23 mouse cellular contexts compared by ENCODE assay signal in genomic region chr1:155729113-155729795, GRCm38 (mm10). TPM values are rescaled to one million over a fixed set of nuclear protein-coding genes. Genes with fewer than 3 reads are reported as not detected.
DNase-seq lines count a peak whose midpoint lies in the region; ATAC-seq and TF ChIP-seq lines count a peak whose summit lies in the region.
"Had no signal": no experiment of that assay in that cellular context is flagged by ENCODE, and none has a peak within 500 bp of the region (broad histone marks: within the 10 kb centered on the region; RNA-seq: fewer than 3 reads in every experiment).

No protein-coding gene starts in this region.

- TF ChIP-seq CTCF in cerebellum, adult 2 months (IDR thresholded peaks at IDR 0.05; ENCODE audit: borderline replicate concordance, insufficient read depth, low read depth, low read length), result no peak

- no peaks in the 10 kb centered on the region for H3K4me1 ChIP-seq in heart, embryonic 10.5 days
- H3K4me1 ChIP-seq in hindbrain, embryonic 11.5 days (replicated peaks; ENCODE audit: control insufficient read depth, insufficient read depth, low read length), result no peaks in the 10 kb centered on the region; the same call in 1 of the 2 replicates
- peaks cover 8% of the 10 kb centered on the region for H3K4me1 ChIP-seq in midbrain, embryonic 11.5 days (ENCODE audit: control insufficient read depth, insufficient read depth, low read length)
- peaks cover 10% of the 10 kb centered on the region for H3K4me1 ChIP-seq in neural tube, embryonic 13.5 days (replicated peaks)
- H3K4me1 ChIP-seq in cerebellum, adult 2 months (ENCODE audit: control insufficient read depth, insufficient read depth, low read length), result no peaks in the 10 kb centered on the region
- H3K4me1 ChIP-seq: embryonic facial prominence, embryonic 13.5 days; kidney, embryonic 15.5 days; limb, embryonic 10.5 days had no signal

- no peak for DNase-seq in heart, embryonic 10.5 days (ENCODE audit: low spot score)
- no peak for DNase-seq in heart, postnatal 14 days
- no peak for DNase-seq in hindbrain, embryonic 11.5 days (ENCODE audit: low spot score)
- DNase-seq in midbrain, embryonic 11.5 days (ENCODE audit: low spot score, missing footprints), result peak; percentile 90
- DNase-seq in spleen, postnatal 4 days (ENCODE audit: low spot score in 2 of 2), result no peak
- DNase-seq in cerebellum, adult 2 months, result no peak
- no peak for DNase-seq in gastrocnemius, adult 18-20 months (ENCODE audit: low spot score)
- DNase-seq: adrenal gland, adult 8-10 months; cerebellum, adult 18-20 months; gastrocnemius, postnatal 14 days; heart, adult 2 months; layer of hippocampus, postnatal 36 days; lung, embryonic 14.5 days; lung, postnatal 4 days had no signal

- peak overlapping the region; percentile 9; the same call in 1 of the 2 replicates for H3K4me2 ChIP-seq in hindbrain, embryonic 11.5 days (replicated peaks; ENCODE audit: low read depth, low read length)
- H3K4me2 ChIP-seq in midbrain, embryonic 11.5 days, result peak overlapping the region; percentile 34
- peak overlapping the region; percentile 41 for H3K4me2 ChIP-seq in neural tube, embryonic 13.5 days
- H3K4me2 ChIP-seq: embryonic facial prominence, embryonic 13.5 days; kidney, embryonic 15.5 days; liver, embryonic 11.5 days; lung, embryonic 14.5 days had no signal

- peaks cover 95% of the 10 kb centered on the region for H3K27me3 ChIP-seq in heart, embryonic 10.5 days (ENCODE audit: insufficient read depth, poor library complexity, severe bottlenecking)
- peaks cover 72% of the 10 kb centered on the region for H3K27me3 ChIP-seq in hindbrain, embryonic 11.5 days (ENCODE audit: control insufficient read depth, insufficient read depth, low read length)
- peaks cover 83% of the 10 kb centered on the region for H3K27me3 ChIP-seq in midbrain, embryonic 11.5 days (ENCODE audit: control insufficient read depth, insufficient read depth, low read length)
- H3K27me3 ChIP-seq in neural tube, embryonic 13.5 days, result peaks cover 98% of the 10 kb centered on the region
- H3K27me3 ChIP-seq in cerebellum, adult 2 months (ENCODE audit: control insufficient read depth, insufficient read depth, low read length), result peaks cover 1% of the 10 kb centered on the region; the same call in 1 of the 2 replicates

- 6% methylated on average over 23 of the region's 23 CpGs for WGBS in heart, embryonic 10.5 days
- WGBS in hindbrain, embryonic 11.5 days, result 1% methylated on average over 23 of the region's 23 CpGs
- under 1% methylated on average over 23 of the region's 23 CpGs for WGBS in midbrain, embryonic 11.5 days
- under 1% methylated on average over 23 of the region's 23 CpGs for WGBS in neural tube, embryonic 13.5 days
- WGBS in cerebellum, adult 2 months, result 7% methylated on average over 23 of the region's 23 CpGs

- H3K9ac ChIP-seq in hindbrain, embryonic 11.5 days (ENCODE audit: low read depth, low read length), result no peak overlapping the region
- no peak overlapping the region for H3K9ac ChIP-seq in midbrain, embryonic 11.5 days (ENCODE audit: low read length)
- no peak overlapping the region for H3K9ac ChIP-seq in neural tube, embryonic 13.5 days
- H3K9ac ChIP-seq: embryonic facial prominence, embryonic 13.5 days; kidney, embryonic 15.5 days; lung, embryonic 14.5 days had no signal

- H3K9me3 ChIP-seq in heart, embryonic 10.5 days, result peaks cover 3% of the 10 kb centered on the region; the same call in 1 of the 2 replicates
- H3K9me3 ChIP-seq in hindbrain, embryonic 11.5 days (ENCODE audit: control insufficient read depth, low read length), result no peaks in the 10 kb centered on the region
- H3K9me3 ChIP-seq in midbrain, embryonic 11.5 days (ENCODE audit: control insufficient read depth, low read length), result no peaks in the 10 kb centered on the region
- peaks cover 5% of the 10 kb centered on the region; the same call in 1 of the 2 replicates for H3K9me3 ChIP-seq in neural tube, embryonic 13.5 days
- H3K9me3 ChIP-seq: embryonic facial prominence, embryonic 13.5 days; kidney, embryonic 15.5 days; limb, embryonic 10.5 days had no signal

- H3K27ac ChIP-seq in heart, embryonic 10.5 days, result no peak overlapping the region
- H3K27ac ChIP-seq in hindbrain, embryonic 11.5 days (ENCODE audit: low read depth, low read length), result no peak overlapping the region
- H3K27ac ChIP-seq in midbrain, embryonic 11.5 days (ENCODE audit: low read depth, low read length), result no peak overlapping the region
- H3K27ac ChIP-seq in neural tube, embryonic 13.5 days (replicated peaks), result 0 out of 2 replicates have a peak overlapping the region, but pooled peaks have one; percentile 23
- no peak overlapping the region for H3K27ac ChIP-seq in cerebellum, adult 2 months (ENCODE audit: insufficient read depth, low read length)
- H3K27ac ChIP-seq: embryonic facial prominence, embryonic 13.5 days; heart, adult 2 months; kidney, embryonic 15.5 days; limb, embryonic 10.5 days had no signal

- TF ChIP-seq POLR2A in cerebellum, adult 2 months (IDR thresholded peaks at IDR 0.05; ENCODE audit: borderline replicate concordance, insufficient read depth, low read length), result no peak

- 0 out of 2 replicates have a peak overlapping the region, but pooled peaks have one; percentile 1 for H3K4me3 ChIP-seq in heart, embryonic 10.5 days
- H3K4me3 ChIP-seq in hindbrain, embryonic 11.5 days (ENCODE audit: low read depth, low read length), result peak overlapping the region; percentile 13; the same call in 1 of the 2 replicates
- no peak overlapping the region for H3K4me3 ChIP-seq in midbrain, embryonic 11.5 days (ENCODE audit: low read depth, low read length)
- peak overlapping the region; percentile 12 for H3K4me3 ChIP-seq in neural tube, embryonic 13.5 days
- no peak overlapping the region for H3K4me3 ChIP-seq in cerebellum, adult 2 months (replicated peaks; ENCODE audit: insufficient read depth, low read depth, low read length)
- H3K4me3 ChIP-seq: embryonic facial prominence, embryonic 13.5 days; heart, adult 2 months; kidney, embryonic 15.5 days; limb, embryonic 10.5 days had no signal

- no peaks in the 10 kb centered on the region for H3K36me3 ChIP-seq in heart, embryonic 10.5 days
- H3K36me3 ChIP-seq in hindbrain, embryonic 11.5 days (ENCODE audit: control insufficient read depth, insufficient read depth, low read length), result no peaks in the 10 kb centered on the region
- H3K36me3 ChIP-seq in midbrain, embryonic 11.5 days (ENCODE audit: control insufficient read depth, insufficient read depth, low read length), result no peaks in the 10 kb centered on the region
- no peaks in the 10 kb centered on the region for H3K36me3 ChIP-seq in neural tube, embryonic 13.5 days
- H3K36me3 ChIP-seq: embryonic facial prominence, embryonic 13.5 days; kidney, embryonic 15.5 days; limb, embryonic 10.5 days had no signal

- intact Hi-C loops in heart, postnatal 14 days (cut with DNase I), result no loop called here

- peak; percentile 61 for ATAC-seq in hindbrain, embryonic 11.5 days (ENCODE audit: low FRiP score)
- ATAC-seq in midbrain, embryonic 11.5 days (ENCODE audit: low FRiP score), result peak; percentile 70
- ATAC-seq in neural tube, embryonic 13.5 days (ENCODE audit: low read depth), result 0 out of 2 replicates have a peak, but pooled peaks have one; percentile 54

RNA-seq across cellular contexts. Expression of gene Lhx4, which starts 22.2 kb away (rescaled TPM):
- polyA plus RNA-seq in heart, embryonic 10.5 days (2016; fragmentation: Nextera tagmentation; extraction: Ambion mirVana), result 0.06 TPM in 1 of 2 replicates, not detected in the other
- not detected for total RNA-seq in heart, postnatal 14 days (2021)
- polyA plus RNA-seq in hindbrain, embryonic 11.5 days (2014; fragmentation: Nextera tagmentation; extraction: Ambion mirVana), result 5.1 and 7.9 TPM in 2 replicates
- 1.7 and 2.2 TPM in 2 replicates for polyA plus RNA-seq in midbrain, embryonic 11.5 days (2014; fragmentation: Nextera tagmentation; extraction: Ambion mirVana)
- polyA plus RNA-seq in neural tube, embryonic 13.5 days (2015; fragmentation: Nextera tagmentation; extraction: Ambion mirVana), result 5.5 and 7.5 TPM in 2 replicates
- polyA plus RNA-seq in cerebellum, adult 2 months (2012; rRNA removed), result 0.55 and 1.0 TPM in 2 replicates
- total RNA-seq in gastrocnemius, adult 18-20 months (2021), result not detected
- total RNA-seq: CH12.LX; common myeloid progenitor, adult 5-6 weeks; gastrocnemius, postnatal 14 days; heart, adult 2 months; layer of hippocampus, postnatal 36 days had no signal
- polyA plus RNA-seq: embryonic facial prominence, embryonic 13.5 days; heart, adult 2 months; heart, embryonic 16.5 days; kidney, embryonic 15.5 days; limb, embryonic 10.5 days; liver, embryonic 11.5 days; small intestine, adult 2 months had no signal

Comparison
In these comparisons a context has a peak if more than half of its experiments do, and no peak if none do; other contexts are left out.
1. H3K4me3 ChIP-seq: peak in heart, embryonic 10.5 days (single experiment), hindbrain, embryonic 11.5 days (single experiment) and neural tube, embryonic 13.5 days (single experiment); none in midbrain, embryonic 11.5 days (single experiment) and cerebellum, adult 2 months (single experiment).
2. Peak in every context shown above with its lines, with median percentiles within 50 percentile points of each other: ATAC-seq and H3K4me2 ChIP-seq.